Mouse (Mus musculus) MEL (cell line): Measurements from ENCODE around the gene Anxa9.

Experiments
- CTCF ChIP-seq, 3 experiments: IDR thresholded peaks in 2 of 3; conservative IDR thresholded peaks in 1 of 3; 2 replicates each; pipeline ENCODE4 v1.5.1; 2011 to 2012; ENCODE audit warnings: low read length in 3 of 3, low read depth in 2 of 3, mild to moderate bottlenecking in 2 of 3, improper control_type of control experiment in 1 of 3, inconsistent platforms in 1 of 3, mixed read lengths in 1 of 3, moderate library complexity in 1 of 3; ENCODE audit not compliant: control insufficient read depth in 1 of 3, insufficient read depth in 1 of 3, poor library complexity in 1 of 3, severe bottlenecking in 1 of 3
- EP300 ChIP-seq, 2 experiments: IDR thresholded peaks; 2 replicates each; pipeline ENCODE4 v1.6.1; 2011; ENCODE audit warnings: improper control_type of control experiment in 2 of 2, low read length in 2 of 2, low read depth in 1 of 2, mild to moderate bottlenecking in 1 of 2
- ZKSCAN1 ChIP-seq: IDR thresholded peaks from 2 replicates; pipeline ENCODE4 v1.6.1; 2012; ENCODE audit warnings: low read depth, mild to moderate bottlenecking, inconsistent platforms, low read length, improper control_type of control experiment, moderate library complexity

DNA sequence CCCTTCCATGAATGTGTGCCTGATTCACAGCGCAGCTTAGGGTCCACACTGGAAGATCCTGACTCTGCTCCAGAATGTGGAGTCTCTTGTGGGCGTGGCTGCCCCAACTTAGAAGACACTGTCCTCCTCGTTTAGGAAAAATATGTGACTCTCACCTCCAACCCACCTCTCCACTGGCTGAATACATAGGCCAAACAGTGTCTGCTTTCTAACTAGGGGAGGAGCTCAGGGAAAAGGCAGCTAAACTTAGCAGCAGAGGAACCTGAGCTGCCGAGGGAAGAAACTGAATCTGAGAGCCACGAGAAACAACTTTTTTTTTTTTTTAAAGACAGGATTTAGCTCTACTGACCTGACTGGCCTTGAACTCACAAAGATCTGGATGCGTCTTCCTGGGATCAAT lies 31.8 kb downstream of the Anxa9 start:
- TF ChIP-seq EP300 (IDR thresholded peaks at IDR 0.05; ENCODE audit: low read depth in 1 of 2, low read length in 2 of 2), result no peak
- no peak for TF ChIP-seq CTCF (IDR thresholded peaks at IDR 0.05 in 2 of 3, conservative IDR thresholded peaks at IDR 0.05 in 1 of 3; ENCODE audit: control insufficient read depth in 1 of 3, insufficient read depth in 1 of 3, low read depth in 2 of 3, low read length in 3 of 3, poor library complexity in 1 of 3, severe bottlenecking in 1 of 3)
- no peak for TF ChIP-seq ZKSCAN1
